Mouse (Mus musculus) neural tube, embryonic 11.5 days (tissue): ENCODE data around the gene Otogl. TPM values are rescaled to one million over a fixed set of nuclear protein-coding genes. Genes with fewer than 3 reads are reported as not detected.

Experiments
- ATAC-seq: fragments of 200-750 bp; cut with Nextera tagmentation; 2 replicates; pipeline ENCODE4 v1.8.0; 2017; ENCODE audit warnings: moderate number of reproducible peaks, mild to moderate bottlenecking, moderate TSS enrichment, moderate library complexity; ENCODE audit not compliant: insufficient read depth, low FRiP score, low TSS enrichment
- DNase-seq: peaks from one replicate; pipeline ENCODE4 v3.0.0-alpha.2; 2015; ENCODE audit warnings: low spot score
- H3K27ac ChIP-seq: fragments of 300-500 bp; sonication (generic); 2 replicates; pipeline ENCODE4 v1.5.1; 2014; ENCODE audit warnings: low read depth, mild to moderate bottlenecking, low read length
- H3K27me3 ChIP-seq: fragments of 300-500 bp; sonication (generic); 2 replicates; pipeline ENCODE4 v1.6.1; 2014; ENCODE audit warnings: mild to moderate bottlenecking, low read length, mixed read lengths; ENCODE audit not compliant: control insufficient read depth, insufficient read depth
- H3K36me3 ChIP-seq: fragments of 300-500 bp; sonication (generic); 2 replicates; pipeline ENCODE4 v1.6.1; 2014; ENCODE audit warnings: mild to moderate bottlenecking, low read length, moderate library complexity, mixed read lengths; ENCODE audit not compliant: control insufficient read depth, insufficient read depth
- H3K4me1 ChIP-seq: fragments of 300-500 bp; sonication (generic); 2 replicates; pipeline ENCODE4 v1.6.1; 2014; ENCODE audit warnings: low read length, mixed read lengths; ENCODE audit not compliant: control insufficient read depth, insufficient read depth
- H3K4me2 ChIP-seq: fragments of 300-500 bp; sonication (generic); 2 replicates; pipeline ENCODE4 v1.6.1; 2014; ENCODE audit warnings: low read depth, mild to moderate bottlenecking, moderate library complexity
- H3K4me3 ChIP-seq: fragments of 300-500 bp; sonication (generic); 2 replicates; pipeline ENCODE4 v1.5.1; 2014; ENCODE audit warnings: low read depth, low read length
- H3K9ac ChIP-seq: fragments of 300-500 bp; sonication (generic); 2 replicates; pipeline ENCODE4 v1.6.1; 2014; ENCODE audit warnings: mild to moderate bottlenecking, low read length
- H3K9me3 ChIP-seq: fragments of 300-500 bp; sonication (generic); 2 replicates; pipeline ENCODE4 v1.6.1; 2016; ENCODE audit warnings: low read length; ENCODE audit not compliant: control insufficient read depth
- WGBS: fragments of 180-500 bp; shearing (Covaris S2); extraction: QIAGEN DNeasy Blood & Tissue Kit; methylation state at CpG from one replicate; pipeline ENCODE4 v1.1.7; 2014; 5-methylcytosine and 5-hydroxymethylcytosine counted together
- polyA plus RNA-seq: library from polyadenylated mRNA; unstranded; fragments of >200 nt; fragmentation: Nextera tagmentation; extraction: Ambion mirVana; gene quantifications from 2 replicates; pipeline ENCODE4 v1.2.1, GENCODE M21; 2014

The Otogl gene
- polyA plus RNA-seq, 1 experiment from 2014 or later = not detected

DNA sequence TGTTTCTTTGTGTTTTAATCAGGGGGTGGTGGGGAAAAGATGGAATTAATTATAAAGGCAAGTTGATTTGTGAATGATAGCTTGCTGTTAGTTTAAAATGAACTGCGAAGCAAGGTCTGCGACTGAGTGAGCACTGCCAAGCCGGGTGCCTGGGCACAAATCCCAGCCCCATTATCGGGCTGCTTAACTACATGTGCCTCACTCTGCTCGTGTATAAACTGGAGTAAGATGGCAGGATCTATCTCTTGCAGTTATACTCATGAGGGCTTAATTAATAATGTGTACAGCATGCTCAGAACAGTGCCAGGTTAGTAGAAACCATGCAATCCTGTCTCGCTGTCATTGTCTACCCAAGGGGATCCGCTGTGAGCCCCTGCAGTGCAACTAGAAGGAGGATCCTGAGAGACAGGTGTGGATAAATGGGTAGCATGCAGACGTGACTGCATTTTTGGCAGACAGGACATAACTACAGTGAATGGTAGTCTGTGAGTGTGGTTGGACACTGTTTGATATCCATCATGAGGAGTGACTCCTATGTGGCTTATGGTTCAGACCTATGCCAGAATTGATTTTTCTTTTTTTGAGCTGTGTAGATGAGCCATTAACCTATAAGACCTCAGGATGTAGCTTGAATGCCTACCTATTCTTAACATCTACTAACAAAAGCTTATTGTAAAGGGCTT, 51.6 kb downstream of the Otogl start:
- Histone ChIP-seq H3K36me3 (no peaks in the 10 kb centered on the region), H3K9ac (no peak overlapping the region), H3K4me2 (no peak overlapping the region), H3K4me3 (no peak overlapping the region), H3K27ac (no peak overlapping the region), H3K27me3 (no peaks in the 10 kb centered on the region), H3K4me1 (no peaks in the 10 kb centered on the region), H3K9me3 (no peaks in the 10 kb centered on the region)
- 86% methylated on average over 8 of the region's 8 CpGs for WGBS
- ATAC-seq (no peak), DNase-seq (no peak)

DNA sequence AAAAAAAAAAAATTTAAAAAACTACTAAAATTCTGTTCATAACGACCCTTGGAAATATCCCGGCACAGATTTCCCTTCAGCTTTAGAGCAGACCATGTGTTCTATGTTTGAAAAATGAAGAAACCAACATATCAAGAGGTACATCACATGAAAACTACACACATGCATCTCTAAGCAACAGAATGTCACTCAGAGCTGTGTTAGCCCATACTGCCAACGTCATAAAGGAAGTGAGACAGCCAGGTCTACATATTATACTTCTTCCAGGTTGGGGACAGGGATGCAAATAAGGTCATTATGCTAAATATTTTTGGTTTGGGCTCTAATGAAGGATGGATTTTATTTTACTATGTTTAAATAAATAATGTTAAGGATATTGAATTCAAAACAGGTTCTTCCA, 52.7 kb downstream of the Otogl start:
- Histone ChIP-seq H3K9ac (no peak overlapping the region), H3K27ac (no peak overlapping the region), H3K27me3 (no peaks in the 10 kb centered on the region), H3K9me3 (no peaks in the 10 kb centered on the region), H3K4me1 (no peaks in the 10 kb centered on the region), H3K36me3 (no peaks in the 10 kb centered on the region), H3K4me3 (no peak overlapping the region), H3K4me2 (no peak overlapping the region)
- ATAC-seq = no peak
- 95% methylated on average over 3 of the region's 3 CpGs for WGBS
- no peak for DNase-seq

DNA sequence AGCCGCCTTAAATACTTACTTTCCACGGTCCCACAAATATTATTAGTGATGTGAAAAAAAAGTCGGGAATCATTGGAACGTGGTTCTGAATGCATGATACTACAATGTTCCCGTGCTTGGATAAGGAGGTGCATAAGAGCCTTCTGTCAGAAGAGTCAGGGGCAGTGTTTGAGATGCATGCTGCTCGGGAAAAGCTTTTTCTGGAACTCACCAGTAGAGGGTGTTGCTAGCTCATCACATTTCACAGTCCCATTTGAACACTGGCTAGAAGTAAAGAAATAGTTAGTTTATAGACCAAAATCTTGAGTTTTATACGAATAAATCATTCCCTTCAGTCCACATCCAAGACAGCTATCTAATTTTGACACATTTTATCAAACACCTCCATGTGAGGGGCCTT, 53.2 kb downstream of the Otogl start:
- 39% methylated on average over 7 of the region's 7 CpGs for WGBS
- Histone ChIP-seq H3K27ac (no peak overlapping the region), H3K36me3 (no peaks in the 10 kb centered on the region), H3K9ac (no peak overlapping the region), H3K27me3 (no peaks in the 10 kb centered on the region), H3K4me2 (no peak overlapping the region), H3K4me1 (no peaks in the 10 kb centered on the region), H3K9me3 (no peaks in the 10 kb centered on the region), H3K4me3 (no peak overlapping the region)
- ATAC-seq (peak; percentile 51; the same call in 1 of the 2 replicates), DNase-seq (peak; percentile 49)

DNA sequence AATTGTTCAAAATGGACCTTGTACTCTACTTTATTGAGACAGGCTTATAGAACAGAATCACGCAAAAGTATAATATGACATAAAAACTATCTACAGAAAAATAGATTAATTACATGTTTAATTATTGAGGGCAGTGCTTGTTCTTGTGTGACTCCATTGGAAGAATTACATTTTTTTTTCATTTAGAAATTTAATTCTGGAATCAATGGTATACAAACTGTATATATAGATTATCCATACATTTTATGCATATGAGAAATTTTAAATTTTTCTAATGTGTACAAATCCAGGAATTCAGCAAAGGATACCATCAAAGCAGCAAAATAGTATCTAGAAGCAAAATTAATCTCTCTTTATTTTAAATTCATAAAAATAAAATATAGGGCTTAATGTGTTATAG, 67.0 kb downstream of the Otogl start:
- Histone ChIP-seq H3K9ac (no peak overlapping the region), H3K4me1 (no peaks in the 10 kb centered on the region), H3K27ac (no peak overlapping the region), H3K9me3 (no peaks in the 10 kb centered on the region), H3K36me3 (no peaks in the 10 kb centered on the region), H3K27me3 (no peaks in the 10 kb centered on the region), H3K4me2 (no peak overlapping the region), H3K4me3 (no peak overlapping the region)
- WGBS = 97% methylated on average over 1 of the region's 1 CpGs
- no peak for ATAC-seq
- no peak for DNase-seq

DNA sequence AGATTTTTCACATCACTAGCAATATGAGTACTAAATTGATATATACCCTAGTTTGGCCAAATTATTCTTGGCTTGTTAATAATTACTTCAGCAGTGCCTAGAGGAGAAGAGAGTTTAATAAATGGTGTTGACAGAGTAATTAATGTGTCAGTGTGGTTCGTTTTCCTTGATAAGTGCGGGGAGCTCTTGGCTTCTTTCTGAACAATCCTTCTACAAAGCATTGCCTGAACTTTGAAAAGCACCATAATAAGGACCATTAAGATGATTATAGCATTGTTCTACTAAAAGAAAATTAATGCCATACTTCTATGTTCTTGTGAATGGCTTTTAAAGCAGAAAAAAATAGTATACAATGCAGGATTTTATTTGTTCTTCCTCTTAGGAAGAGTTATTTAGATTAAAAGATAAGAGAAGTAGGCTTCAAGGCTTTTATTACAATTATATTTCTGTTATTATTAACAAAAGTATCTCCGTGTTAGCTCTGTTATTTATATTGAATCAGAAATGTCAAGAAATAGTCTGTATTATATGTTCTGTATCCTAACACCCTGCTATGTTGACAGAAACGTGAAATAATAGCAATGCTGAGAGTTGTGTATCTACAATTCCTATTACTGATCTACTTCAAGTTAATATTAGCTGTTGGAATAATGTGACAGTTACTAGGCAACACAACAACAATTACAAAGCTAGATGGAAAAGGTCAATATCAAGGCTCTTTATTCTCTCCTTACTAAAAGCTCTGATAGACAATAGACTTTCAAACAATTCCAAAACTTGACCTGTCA, 77.3 kb downstream of the Otogl start:
- 82% methylated on average over 4 of the region's 4 CpGs for WGBS
- ATAC-seq (no peak), DNase-seq (no peak)
- Histone ChIP-seq H3K36me3 (no peaks in the 10 kb centered on the region), H3K4me3 (no peak overlapping the region), H3K27me3 (no peaks in the 10 kb centered on the region), H3K27ac (no peak overlapping the region), H3K4me2 (no peak overlapping the region), H3K4me1 (no peaks in the 10 kb centered on the region), H3K9ac (no peak overlapping the region), H3K9me3 (no peaks in the 10 kb centered on the region)

DNA sequence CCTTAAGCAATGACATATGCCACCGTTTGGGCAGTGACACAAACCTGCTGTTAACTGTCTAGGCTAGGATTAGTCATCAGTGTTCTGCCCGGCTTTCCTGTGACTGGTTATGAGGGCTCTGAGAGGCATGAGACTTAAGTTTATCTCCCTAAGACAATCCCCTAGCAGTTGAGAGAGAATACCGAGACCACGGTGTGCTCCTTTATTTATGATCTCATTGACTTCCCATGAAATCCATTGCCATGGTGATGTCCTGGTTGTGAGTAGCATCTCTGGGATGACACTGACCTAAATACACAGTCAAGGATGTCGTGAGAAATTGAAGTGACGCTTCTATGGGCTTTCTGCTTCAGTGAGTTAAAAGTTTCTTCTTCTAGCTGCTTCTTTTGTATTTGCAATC, 82.8 kb downstream of the Otogl start:
- Histone ChIP-seq H3K9me3 (no peaks in the 10 kb centered on the region), H3K4me2 (no peak overlapping the region), H3K4me3 (no peak overlapping the region), H3K36me3 (no peaks in the 10 kb centered on the region), H3K27me3 (no peaks in the 10 kb centered on the region), H3K27ac (no peak overlapping the region), H3K9ac (no peak overlapping the region), H3K4me1 (no peaks in the 10 kb centered on the region)
- DNase-seq (no peak), ATAC-seq (no peak)
- WGBS = 64% methylated on average over 6 of the region's 6 CpGs

DNA sequence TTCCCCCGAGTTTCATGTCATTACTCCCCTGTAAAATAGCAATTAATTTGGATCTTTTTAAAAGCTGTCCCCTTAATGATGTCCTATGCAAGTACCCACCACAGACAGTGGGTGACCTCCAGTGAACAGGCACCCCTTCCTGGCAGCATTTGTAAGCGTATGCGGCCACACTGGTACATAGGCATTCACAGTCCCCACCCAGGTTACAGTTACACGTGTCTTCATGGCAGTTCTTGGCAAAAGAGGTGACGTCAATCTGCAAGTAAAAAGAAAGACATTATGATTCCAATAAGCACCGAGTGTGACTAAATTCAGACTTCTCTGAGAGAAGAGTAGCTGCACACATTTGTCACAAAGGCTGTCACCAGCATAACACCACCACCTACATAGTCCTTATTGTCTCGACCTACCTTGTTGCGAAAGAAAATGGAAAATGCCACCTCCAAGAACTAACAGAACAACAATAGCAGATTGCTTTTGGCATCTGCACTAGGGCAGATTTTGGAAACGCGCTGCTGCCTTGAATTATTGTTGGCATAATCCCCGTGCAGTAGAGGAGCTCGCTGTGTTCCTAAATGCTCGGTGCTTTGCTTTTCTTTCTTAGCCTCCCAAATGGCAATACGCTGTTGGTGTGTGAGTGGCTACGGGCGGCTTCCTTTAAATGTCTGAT, 98.0 kb downstream of the Otogl start:
- Histone ChIP-seq H3K4me1 (no peaks in the 10 kb centered on the region), H3K36me3 (no peaks in the 10 kb centered on the region), H3K9ac (no peak overlapping the region), H3K27ac (no peak overlapping the region), H3K4me2 (no peak overlapping the region), H3K9me3 (no peaks in the 10 kb centered on the region), H3K4me3 (no peak overlapping the region), H3K27me3 (no peaks in the 10 kb centered on the region)
- no peak for DNase-seq
- ATAC-seq = no peak
- 89% methylated on average over 16 of the region's 16 CpGs for WGBS

DNA sequence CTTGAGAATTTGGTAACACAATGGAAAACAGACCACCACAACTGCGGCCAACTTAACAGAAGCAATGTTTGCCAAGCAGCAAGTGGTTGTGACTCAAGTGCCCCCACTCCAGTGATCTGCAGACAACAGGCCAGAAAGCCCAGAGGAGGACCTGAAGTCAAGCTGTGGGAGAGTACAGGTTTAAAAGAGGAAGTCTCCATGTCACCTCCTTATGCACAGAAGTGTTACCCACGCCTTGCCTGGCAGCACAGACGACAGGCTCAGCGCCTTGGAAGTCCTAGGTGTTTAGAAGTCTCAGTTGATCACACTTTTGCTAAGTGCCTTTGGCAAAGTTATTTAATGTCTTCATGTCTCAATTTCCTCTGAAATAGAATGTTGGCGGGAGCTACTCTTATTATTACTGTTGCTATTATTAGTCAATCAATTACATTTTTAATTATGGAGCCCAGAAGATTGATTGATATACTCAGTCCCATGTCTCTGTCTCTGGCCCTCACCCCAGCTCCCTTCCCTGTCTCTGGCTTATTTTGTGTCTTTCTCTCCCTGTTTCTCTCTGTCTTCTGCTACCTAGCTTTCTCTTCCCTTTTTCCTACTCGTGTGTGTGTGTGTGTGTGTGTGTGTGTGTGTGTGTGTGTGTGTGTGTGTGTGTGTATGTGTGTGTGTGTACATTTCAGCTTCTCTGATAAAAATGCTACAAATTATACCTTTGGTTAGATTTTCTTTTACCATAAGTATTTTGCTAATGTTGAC, 101.1 kb downstream of the Otogl start:
- Histone ChIP-seq H3K27ac (no peak overlapping the region), H3K9ac (no peak overlapping the region), H3K4me2 (no peak overlapping the region), H3K27me3 (no peaks in the 10 kb centered on the region), H3K4me3 (no peak overlapping the region), H3K36me3 (no peaks in the 10 kb centered on the region), H3K4me1 (no peaks in the 10 kb centered on the region), H3K9me3 (no peaks in the 10 kb centered on the region)
- ATAC-seq (no peak), DNase-seq (no peak)
- 82% methylated on average over 6 of the region's 6 CpGs for WGBS
